Mouse (Mus musculus): ENCODE data around the gene Ddx60. TPM values are rescaled to one million over a fixed set of nuclear protein-coding genes. Genes with fewer than 3 reads are reported as not detected.
A peak's percentile ranks its signal among the peaks of the same experiment; 100 is the strongest.

Ddx60 gene
- total and polyA plus RNA-seq, 2 experiments from 2014 or later = 0.47 to 0.80 TPM

DNA sequence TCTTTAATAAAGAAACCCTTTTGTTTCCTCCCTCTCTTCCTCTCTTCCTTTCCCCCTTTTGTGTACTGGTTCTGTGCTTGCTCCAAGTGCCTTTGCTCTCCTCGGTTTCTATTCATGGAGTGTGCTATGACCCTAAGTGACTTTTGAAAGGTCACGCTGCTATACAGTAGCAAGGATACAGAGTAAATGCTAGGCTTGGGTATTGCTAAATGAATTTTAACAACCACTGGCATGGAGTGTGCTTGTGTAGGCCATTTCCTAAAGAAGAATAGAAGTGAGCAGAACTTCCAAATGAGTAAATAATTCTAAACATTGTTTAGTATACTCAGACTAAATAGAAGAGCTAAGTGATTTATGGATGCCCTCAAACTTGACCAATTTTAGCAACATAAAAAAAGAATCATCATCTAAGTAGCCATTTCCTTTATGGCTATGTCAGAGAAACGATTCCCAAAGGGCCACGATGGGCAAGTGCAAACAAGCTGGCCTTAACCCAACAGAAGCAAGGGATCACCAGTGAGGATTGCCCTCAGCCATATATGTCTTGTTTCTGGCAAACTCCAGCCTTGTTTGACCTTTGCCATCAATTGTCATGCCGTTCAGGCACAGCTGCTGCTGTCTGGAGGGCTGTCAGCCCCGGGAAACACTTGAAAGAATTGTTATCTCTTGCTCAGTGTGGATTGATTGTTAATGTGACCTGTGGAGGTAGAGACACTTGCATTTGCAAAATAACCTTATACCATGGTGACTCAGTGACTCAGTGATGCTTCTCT, 58.0 kb downstream of the Ddx60 start:
- H3K36me3 ChIP-seq (ENCODE audit: insufficient read depth, low read length) = no peaks in the 10 kb centered on the region
- H3K4me1 ChIP-seq (ENCODE audit: insufficient read depth, low read length) = no peaks in the 10 kb centered on the region
- no peak overlapping the region for H3K27ac ChIP-seq
- no peak overlapping the region for H3K4me3 ChIP-seq (ENCODE audit: low read length)
- WGBS = 49% methylated on average over 6 of the region's 6 CpGs
- no peak overlapping the region for H3K4me2 ChIP-seq (ENCODE audit: low read depth, low read length)
- no peaks in the 10 kb centered on the region for H3K27me3 ChIP-seq (ENCODE audit: insufficient read depth, low read length)
- ATAC-seq (no peak), DNase-seq (ENCODE audit: low spot score) (no peak)
- no peaks in the 10 kb centered on the region for H3K9me3 ChIP-seq (ENCODE audit: low read length)
- TF ChIP-seq CTCF (IDR thresholded peaks at IDR 0.05; ENCODE audit: low read depth) = no peak
- H3K9ac ChIP-seq (replicated peaks; ENCODE audit: low read length) = no peak overlapping the region

DNA sequence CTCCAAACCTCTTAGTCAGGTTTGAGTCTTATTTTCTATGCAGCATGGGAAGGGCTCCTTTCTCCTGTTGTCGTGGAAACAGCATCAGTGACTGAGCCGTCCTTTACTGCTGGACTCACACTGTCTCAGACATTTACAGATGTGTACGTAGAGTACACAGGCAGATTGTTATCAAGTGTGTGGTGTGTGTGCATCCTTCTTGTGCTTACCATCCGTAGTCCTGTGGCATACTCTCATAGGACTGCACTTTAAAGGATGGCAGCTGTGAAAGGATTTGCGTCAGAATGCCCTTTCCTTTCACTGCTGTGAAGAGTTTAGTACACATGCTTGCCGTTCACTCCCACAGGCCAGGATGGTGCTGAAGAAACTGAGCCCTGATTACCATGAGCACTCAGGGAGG, 61.6 kb downstream of the Ddx60 start:
- Histone ChIP-seq H3K9me3 (ENCODE audit: low read length) (no peaks in the 10 kb centered on the region), H3K27ac (no peak overlapping the region), H3K27me3 (ENCODE audit: insufficient read depth, low read length) (no peaks in the 10 kb centered on the region), H3K4me2 (ENCODE audit: low read depth, low read length) (no peak overlapping the region), H3K36me3 (ENCODE audit: insufficient read depth, low read length) (no peaks in the 10 kb centered on the region), H3K9ac (replicated peaks; ENCODE audit: low read length) (no peak overlapping the region), H3K4me3 (ENCODE audit: low read length) (no peak overlapping the region), H3K4me1 (ENCODE audit: insufficient read depth, low read length) (no peaks in the 10 kb centered on the region)
- 12% methylated on average over 6 of the region's 6 CpGs for WGBS
- no peak for TF ChIP-seq CTCF (IDR thresholded peaks at IDR 0.05; ENCODE audit: low read depth)
- no peak for ATAC-seq
- DNase-seq (ENCODE audit: low spot score) = peak; percentile 13

DNA sequence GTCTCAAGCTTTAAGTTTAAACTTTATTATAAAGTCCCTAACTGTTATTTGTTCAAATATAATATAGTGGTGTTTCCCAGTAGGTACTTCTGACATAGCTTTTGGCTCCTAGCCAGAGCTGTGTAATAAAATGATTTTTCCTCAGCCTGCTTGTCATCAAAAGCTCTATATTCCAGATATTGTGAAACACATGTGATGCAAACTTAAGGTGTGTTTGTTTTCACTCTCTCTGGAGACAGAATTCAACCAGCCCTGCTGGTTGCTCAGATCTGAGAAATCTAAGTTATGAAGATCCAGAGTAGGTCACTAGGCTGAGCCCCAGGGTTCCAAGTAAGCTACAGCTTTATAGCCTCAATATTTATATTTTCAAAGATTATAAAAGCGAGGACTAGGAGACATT, 64.9 kb downstream of the Ddx60 start:
- no peak for TF ChIP-seq CTCF (IDR thresholded peaks at IDR 0.05; ENCODE audit: low read depth)
- Histone ChIP-seq H3K27ac (no peak overlapping the region), H3K9ac (replicated peaks; ENCODE audit: low read length) (no peak overlapping the region), H3K36me3 (ENCODE audit: insufficient read depth, low read length) (no peaks in the 10 kb centered on the region), H3K9me3 (ENCODE audit: low read length) (no peaks in the 10 kb centered on the region), H3K27me3 (ENCODE audit: insufficient read depth, low read length) (no peaks in the 10 kb centered on the region), H3K4me1 (ENCODE audit: insufficient read depth, low read length) (no peaks in the 10 kb centered on the region), H3K4me2 (ENCODE audit: low read depth, low read length) (no peak overlapping the region), H3K4me3 (ENCODE audit: low read length) (no peak overlapping the region)
- 80% methylated on average over 1 of the region's 1 CpGs for WGBS
- DNase-seq (ENCODE audit: low spot score) = no peak
- no peak for ATAC-seq

DNA sequence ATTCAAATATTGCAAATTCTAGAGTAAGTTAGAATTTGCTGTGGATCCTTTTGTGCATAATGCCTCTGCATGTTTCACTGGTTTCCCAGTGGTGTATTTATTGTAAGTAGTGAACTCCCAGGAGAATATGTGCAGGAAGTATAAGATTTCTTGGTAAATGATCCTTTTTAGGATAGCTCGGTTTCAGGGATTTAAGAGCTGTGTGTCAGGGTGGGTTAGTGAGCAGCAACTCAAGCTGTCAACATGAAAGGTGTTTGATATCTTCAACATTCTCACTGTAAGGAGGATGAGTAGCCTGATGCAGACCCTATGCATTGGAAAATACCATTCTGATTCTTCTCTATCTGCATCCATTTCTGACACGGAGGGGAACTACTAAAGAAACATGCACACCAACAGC, 69.2 kb downstream of the Ddx60 start:
- DNase-seq (ENCODE audit: low spot score) = no peak
- WGBS = 77% methylated on average over 2 of the region's 2 CpGs

DNA sequence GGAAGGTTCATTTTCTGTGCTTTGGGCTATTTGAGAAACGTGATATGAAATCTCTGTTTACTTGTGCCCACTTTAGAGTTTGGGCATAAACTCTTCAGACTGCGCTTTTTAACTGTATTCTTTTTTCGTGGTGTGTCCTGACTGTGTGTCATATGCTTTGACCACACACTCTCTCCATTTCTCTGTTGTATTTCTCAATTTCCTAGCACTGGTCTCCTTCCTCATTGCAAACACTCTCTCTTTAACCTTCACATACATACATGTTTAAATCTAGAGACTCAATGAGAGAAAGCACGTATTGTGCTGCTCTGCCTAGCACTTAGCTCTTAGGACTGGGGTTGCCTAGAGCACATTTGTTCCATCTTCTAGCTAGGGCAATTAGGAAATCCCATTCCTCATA, 86.3 kb downstream of the Ddx60 start:
- 86% methylated on average over 4 of the region's 4 CpGs for WGBS

More for the DNA sequence above, 69.2 kb downstream of the Ddx60 start:
- H3K9ac ChIP-seq (replicated peaks; ENCODE audit: low read length) = no peak overlapping the region
- no peak for ATAC-seq
- H3K27ac ChIP-seq = no peak overlapping the region
- no peak for TF ChIP-seq CTCF (IDR thresholded peaks at IDR 0.05; ENCODE audit: low read depth)
- H3K36me3 ChIP-seq (ENCODE audit: insufficient read depth, low read length) = no peaks in the 10 kb centered on the region
- H3K4me3 ChIP-seq (ENCODE audit: low read length) = no peak overlapping the region
- no peak overlapping the region for H3K4me2 ChIP-seq (ENCODE audit: low read depth, low read length)
- no peaks in the 10 kb centered on the region for H3K27me3 ChIP-seq (ENCODE audit: insufficient read depth, low read length)
- H3K4me1 ChIP-seq (ENCODE audit: insufficient read depth, low read length) = no peaks in the 10 kb centered on the region
- no peaks in the 10 kb centered on the region for H3K9me3 ChIP-seq (ENCODE audit: low read length)

DNA sequence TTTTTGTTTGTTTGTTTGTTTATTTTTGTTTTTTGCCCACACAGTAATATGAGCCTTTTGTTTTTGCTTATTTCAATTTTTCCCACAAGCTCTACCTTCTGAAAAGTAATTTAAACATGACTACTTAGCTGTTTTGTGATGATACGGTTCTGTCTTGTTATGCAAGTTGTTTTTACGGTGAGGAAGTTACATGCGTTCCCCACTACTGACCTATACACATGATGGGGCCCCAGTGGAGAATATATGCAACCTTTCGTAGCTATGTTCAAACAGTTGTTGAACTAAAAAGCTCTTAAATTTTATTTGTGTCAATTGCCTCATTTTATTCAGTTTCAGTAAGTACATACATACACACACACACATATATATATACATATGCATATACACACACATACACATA, 86.7 kb downstream of the Ddx60 start:
- Histone ChIP-seq H3K9ac (replicated peaks; ENCODE audit: low read length) (no peak overlapping the region), H3K27me3 (ENCODE audit: insufficient read depth, low read length) (no peaks in the 10 kb centered on the region), H3K9me3 (ENCODE audit: low read length) (no peaks in the 10 kb centered on the region), H3K4me1 (ENCODE audit: insufficient read depth, low read length) (no peaks in the 10 kb centered on the region), H3K4me2 (ENCODE audit: low read depth, low read length) (no peak overlapping the region), H3K36me3 (ENCODE audit: insufficient read depth, low read length) (no peaks in the 10 kb centered on the region), H3K4me3 (ENCODE audit: low read length) (no peak overlapping the region), H3K27ac (no peak overlapping the region)
- TF ChIP-seq CTCF (IDR thresholded peaks at IDR 0.05; ENCODE audit: low read depth) = no peak
- no peak for DNase-seq (ENCODE audit: low spot score)
- 91% methylated on average over 4 of the region's 4 CpGs for WGBS
- no peak for ATAC-seq

More for the DNA sequence above, 86.3 kb downstream of the Ddx60 start:
- Histone ChIP-seq H3K4me1 (ENCODE audit: insufficient read depth, low read length) (no peaks in the 10 kb centered on the region), H3K4me3 (ENCODE audit: low read length) (no peak overlapping the region), H3K27ac (no peak overlapping the region), H3K9ac (replicated peaks; ENCODE audit: low read length) (no peak overlapping the region), H3K4me2 (ENCODE audit: low read depth, low read length) (no peak overlapping the region), H3K9me3 (ENCODE audit: low read length) (no peaks in the 10 kb centered on the region), H3K36me3 (ENCODE audit: insufficient read depth, low read length) (no peaks in the 10 kb centered on the region), H3K27me3 (ENCODE audit: insufficient read depth, low read length) (no peaks in the 10 kb centered on the region)
- DNase-seq (ENCODE audit: low spot score) (no peak), ATAC-seq (no peak)
- TF ChIP-seq CTCF (IDR thresholded peaks at IDR 0.05; ENCODE audit: low read depth) = no peak

DNA sequence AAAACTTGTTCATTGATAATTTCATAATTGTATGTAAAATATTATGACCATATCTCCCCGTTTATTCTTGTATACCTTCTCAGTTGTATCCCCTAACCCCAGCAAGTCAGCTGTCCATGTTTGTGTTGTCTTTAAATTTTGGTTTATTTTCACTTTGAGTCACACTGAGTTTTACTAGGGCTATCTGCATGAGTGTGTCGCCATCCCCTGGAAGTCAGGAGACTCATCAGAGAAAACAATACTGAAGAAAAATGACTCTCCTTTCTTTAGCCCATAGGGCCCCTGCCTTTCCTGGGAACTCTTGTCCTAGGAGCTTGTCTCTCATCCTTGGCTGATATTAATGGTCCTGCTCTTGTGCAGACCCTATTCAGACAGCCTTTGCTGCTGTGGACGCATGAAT, 106.5 kb downstream of the Ddx60 start:
- 68% methylated on average over 3 of the region's 3 CpGs for WGBS
- Histone ChIP-seq H3K36me3 (ENCODE audit: insufficient read depth, low read length) (no peaks in the 10 kb centered on the region), H3K27ac (no peak overlapping the region), H3K4me1 (ENCODE audit: insufficient read depth, low read length) (no peaks in the 10 kb centered on the region), H3K4me2 (ENCODE audit: low read depth, low read length) (no peak overlapping the region), H3K9me3 (ENCODE audit: low read length) (no peaks in the 10 kb centered on the region), H3K4me3 (ENCODE audit: low read length) (no peak overlapping the region), H3K9ac (replicated peaks; ENCODE audit: low read length) (no peak overlapping the region), H3K27me3 (ENCODE audit: insufficient read depth, low read length) (no peaks in the 10 kb centered on the region)
- no peak for ATAC-seq
- DNase-seq (ENCODE audit: low spot score) = peak; percentile 2
- peak; percentile 41 for TF ChIP-seq CTCF (IDR thresholded peaks at IDR 0.05; ENCODE audit: low read depth)

Measured in hindbrain, postnatal 0 days (tissue).